Mouse (Mus musculus): ENCODE measurements at regions not wholly inside any gene's neighbourhood (a gene's known extent, or its start where the extent isn't known, plus 50 kb on each side); places are given as distances from the start of the nearest gene placed in this dataset.

- TF ChIP-seq CTCF (IDR thresholded peaks at IDR 0.05; ENCODE audit: control insufficient read depth, insufficient read depth, insufficient read length), result no peak
- TF ChIP-seq MYOG (IDR thresholded peaks at IDR 0.05; ENCODE audit: control insufficient read depth, extremely low read depth, insufficient read length), result no peak
- TF ChIP-seq MYOD1 (IDR thresholded peaks at IDR 0.05; ENCODE audit: control insufficient read depth, insufficient read length, low read depth), result no peak
- no peak for TF ChIP-seq USF1 (IDR thresholded peaks at IDR 0.05; ENCODE audit: low read depth)
Measured at GRCm38 (mm10) chr1:17449291-17449690, 696.4 kb downstream of the Crisp4 start.
